Mouse (Mus musculus): ENCODE results near the gene Clic4.

GRCm38 (mm10) chr4:135167816-135168527, 104.6 kb downstream of the Clic4 start:
- TF ChIP-seq CTCF (IDR thresholded peaks at IDR 0.05) (no peak), POLR2A (IDR thresholded peaks at IDR 0.05; ENCODE audit: insufficient read depth, low read depth, low read length) (no peak)
